Mouse (Mus musculus) kidney, postnatal 4 days (tissue): Measurements from ENCODE around the gene Mylpf.
A peak's percentile ranks its signal among the peaks of the same experiment; 100 is the strongest.
"Not testable (repeated sequence)": the region's sequence is repeated elsewhere in the genome, so short reads cannot be mapped to it uniquely, and the experiment has no call there.

Source experiments
- DNase-seq, 2 experiments: peaks; one replicate each; pipeline ENCODE4 v3.0.0; 2021; ENCODE audit warnings: mixed read lengths in 2 of 2

Mylpf gene

GRCm38 (mm10) chr7:127208553-127209438, at the start of gene Mylpf:
Gene Mylpf (plus strand): TSS chr7:127208890.
- peak; percentile 96 to 97 for DNase-seq

- no peak for DNase-seq
Observed at GRCm38 (mm10) chr7:127162546-127162945, 46.1 kb upstream of the Mylpf start.

- no peak for DNase-seq
Observed at GRCm38 (mm10) chr7:127164002-127164401, 44.7 kb upstream of the Mylpf start.

GRCm38 (mm10) chr7:127165607-127166493, 42.8 kb upstream of the Mylpf start:
- DNase-seq: no peak

GRCm38 (mm10) chr7:127166501-127166900, 42.2 kb upstream of the Mylpf start:
- no peak for DNase-seq

- no peak for DNase-seq
Observed at GRCm38 (mm10) chr7:127176937-127177336, 31.8 kb upstream of the Mylpf start.

GRCm38 (mm10) chr7:127180783-127181182, 27.9 kb upstream of the Mylpf start:
- DNase-seq: no peak

- not testable (repeated sequence) for DNase-seq
Observed at GRCm38 (mm10) chr7:127181724-127182123, 27.0 kb upstream of the Mylpf start.

GRCm38 (mm10) chr7:127183345-127183744, 25.3 kb upstream of the Mylpf start:
- DNase-seq: no peak

- peak; percentile 34 to 62 for DNase-seq
Observed at GRCm38 (mm10) chr7:127183828-127184227, 24.9 kb upstream of the Mylpf start.

GRCm38 (mm10) chr7:127184720-127185119, 24.0 kb upstream of the Mylpf start:
- no peak for DNase-seq

- peak in 1 of 2 experiments; percentile 40 for DNase-seq
Observed at GRCm38 (mm10) chr7:127185601-127186000, 23.1 kb upstream of the Mylpf start.

GRCm38 (mm10) chr7:127187351-127187750, 21.3 kb upstream of the Mylpf start:
- no peak for DNase-seq

GRCm38 (mm10) chr7:127188305-127189276, 20.1 kb upstream of the Mylpf start:
- no peak for DNase-seq

GRCm38 (mm10) chr7:127190672-127191071, 18.0 kb upstream of the Mylpf start:
- DNase-seq: no peak

- DNase-seq: peak in 1 of 2 experiments; percentile 49
Observed at GRCm38 (mm10) chr7:127192989-127193388, 15.7 kb upstream of the Mylpf start.

- no peak for DNase-seq
Observed at GRCm38 (mm10) chr7:127194011-127194632, 14.6 kb upstream of the Mylpf start.

GRCm38 (mm10) chr7:127194633-127195029, 14.1 kb upstream of the Mylpf start:
- DNase-seq: no peak

GRCm38 (mm10) chr7:127195544-127196295, 13.0 kb upstream of the Mylpf start, which contains the start of gene Cd2bp2:
Gene Cd2bp2 (minus strand): TSS chr7:127196050.
- peak; percentile 96 to 97 for DNase-seq

GRCm38 (mm10) chr7:127196484-127196883, 12.2 kb upstream of the Mylpf start:
- no peak for DNase-seq

- no peak for DNase-seq
Observed at GRCm38 (mm10) chr7:127206606-127207005, 2.1 kb upstream of the Mylpf start.
